Mouse (Mus musculus) MEL-GATA-1-ER (cell line): ENCODE results near the gene Eif2ak3.

Experiments used
- DNase-seq: peaks from one replicate; pipeline ENCODE4 v3.0.0-alpha.2; 2012; ENCODE audit warnings: low read depth; ENCODE audit errors: extremely low read depth

The Eif2ak3 gene

DNA sequence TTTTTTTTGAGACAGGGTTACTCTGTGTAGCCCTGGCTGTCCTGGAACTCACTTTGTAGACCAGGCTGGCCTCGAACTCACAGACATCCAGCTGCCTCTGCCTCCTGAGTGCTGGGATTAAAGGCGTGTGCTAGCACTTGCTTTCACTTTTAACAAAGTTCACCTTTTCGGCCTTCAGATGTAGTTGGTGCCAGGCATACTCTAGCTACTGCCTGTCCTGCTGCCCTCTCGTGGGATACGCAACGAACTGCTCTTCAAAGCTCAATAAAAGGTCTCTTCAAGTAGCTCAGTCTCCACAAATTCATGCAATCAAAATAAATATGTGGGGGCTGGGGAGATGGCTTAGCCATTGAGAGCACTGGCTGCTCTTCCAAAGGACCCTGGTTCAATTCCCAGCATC, 53.9 kb downstream of the Eif2ak3 start:
- DNase-seq: no peak

DNA sequence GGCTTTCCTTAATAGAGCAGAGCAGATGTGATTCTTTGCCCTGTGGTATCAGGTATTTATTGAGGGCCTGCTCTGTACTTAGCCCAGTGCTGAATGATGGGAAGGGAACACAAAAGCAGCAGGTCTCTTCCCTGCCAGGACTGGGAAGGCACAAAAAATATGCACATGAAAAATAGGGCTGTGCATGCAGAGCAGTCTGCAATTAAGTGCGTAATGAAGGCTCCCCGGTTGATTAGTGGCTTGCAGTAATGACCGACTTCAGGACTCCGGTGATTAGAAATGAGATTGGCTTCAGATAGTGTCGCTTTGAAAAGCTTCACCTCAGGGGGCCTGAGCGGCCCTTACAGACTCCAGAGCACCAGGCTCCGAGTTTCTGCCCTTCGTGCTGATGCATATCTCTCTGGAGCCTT, 55.3 kb downstream of the Eif2ak3 start:
- no peak for DNase-seq

DNA sequence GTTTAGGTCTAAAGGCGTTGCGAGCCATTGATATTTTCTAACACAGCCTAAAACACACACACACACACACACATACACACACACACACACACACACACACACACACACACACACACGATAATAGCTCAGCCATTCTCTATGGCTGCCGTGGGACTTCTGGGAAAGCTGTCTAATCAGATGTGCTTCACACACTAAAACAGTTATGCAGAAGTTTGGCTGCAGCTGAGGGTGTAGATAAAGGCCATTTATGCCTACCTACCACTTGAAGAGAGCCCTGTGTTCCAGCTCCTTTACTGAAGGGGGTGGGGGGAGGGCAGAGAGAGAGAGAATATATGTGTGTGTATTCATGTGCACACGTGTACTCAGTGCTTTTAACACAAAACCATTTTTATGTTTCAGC, 59.4 kb downstream of the Eif2ak3 start:
- no peak for DNase-seq

DNA sequence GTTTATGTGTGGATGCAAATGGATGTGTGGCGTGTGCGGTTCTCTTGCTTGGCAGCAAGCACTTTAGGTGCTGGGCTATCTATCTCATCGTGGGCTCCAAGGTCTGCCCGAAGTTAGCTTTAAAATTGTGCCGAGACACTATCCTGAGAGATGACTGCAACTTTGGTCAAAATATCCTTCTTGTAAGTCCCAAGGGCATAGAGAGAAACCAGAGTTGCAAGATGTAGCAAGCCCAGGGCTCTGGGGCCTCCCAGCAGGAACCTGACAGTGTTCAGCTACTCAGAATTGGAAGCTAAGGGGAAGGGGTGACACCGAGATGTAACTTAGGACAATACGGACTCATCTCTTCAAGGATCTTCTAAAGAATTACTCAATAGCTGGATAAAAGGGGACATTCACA, 65.3 kb downstream of the Eif2ak3 start:
- no peak for DNase-seq

DNA sequence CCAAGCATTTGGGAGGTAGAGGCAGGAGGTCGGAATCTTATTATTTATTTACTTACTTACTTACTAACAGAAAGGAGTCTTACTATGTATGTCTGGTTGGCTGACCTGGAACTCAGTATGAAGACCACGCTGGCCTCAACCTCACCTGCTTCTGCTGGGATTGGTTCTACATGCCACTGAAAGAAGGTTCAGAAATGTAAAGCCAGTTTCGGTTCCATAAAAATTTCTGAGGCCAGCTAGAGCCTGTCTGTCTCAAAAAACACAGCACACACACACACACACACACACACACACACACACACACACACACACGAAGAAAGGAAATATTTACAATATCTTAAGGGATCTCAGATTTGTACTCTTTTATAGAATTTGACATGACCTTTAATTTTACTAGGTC, 66.0 kb downstream of the Eif2ak3 start:
- no peak for DNase-seq

DNA sequence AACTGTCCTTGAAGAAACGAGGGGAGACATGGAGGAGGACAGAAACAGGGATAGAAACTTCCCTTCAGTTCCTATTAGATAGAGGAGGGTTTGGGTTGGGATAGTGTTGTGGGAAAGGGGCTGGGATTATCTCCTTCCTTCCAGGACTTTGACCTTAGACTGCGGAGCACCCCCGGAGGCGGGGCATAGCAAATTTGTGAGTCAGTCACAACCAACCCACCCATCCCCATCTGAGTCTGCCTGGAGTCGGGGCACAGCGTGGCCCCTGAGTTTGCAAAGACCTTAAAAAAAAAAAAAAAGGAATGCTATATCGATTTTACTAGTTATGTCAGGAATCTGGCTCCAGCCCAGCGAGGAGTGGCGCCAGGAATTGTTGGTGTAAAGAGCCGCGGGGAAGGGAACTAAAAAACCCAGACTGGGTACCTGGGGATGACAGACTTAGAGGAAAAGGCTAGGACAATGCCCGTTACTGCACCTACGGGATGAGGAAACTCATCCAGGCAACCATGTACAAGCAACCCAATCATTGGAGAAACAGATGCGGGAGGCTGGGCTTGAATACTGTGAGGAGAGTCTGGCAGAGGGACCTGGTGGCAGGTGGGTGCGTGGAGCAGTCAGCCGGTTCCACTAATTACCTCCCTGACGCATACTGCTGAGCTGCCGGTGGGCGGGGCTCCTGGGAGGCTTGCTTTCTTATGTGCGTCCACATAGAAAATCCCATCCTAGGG, 67.5 kb downstream of the Eif2ak3 start:
- DNase-seq: no peak

DNA sequence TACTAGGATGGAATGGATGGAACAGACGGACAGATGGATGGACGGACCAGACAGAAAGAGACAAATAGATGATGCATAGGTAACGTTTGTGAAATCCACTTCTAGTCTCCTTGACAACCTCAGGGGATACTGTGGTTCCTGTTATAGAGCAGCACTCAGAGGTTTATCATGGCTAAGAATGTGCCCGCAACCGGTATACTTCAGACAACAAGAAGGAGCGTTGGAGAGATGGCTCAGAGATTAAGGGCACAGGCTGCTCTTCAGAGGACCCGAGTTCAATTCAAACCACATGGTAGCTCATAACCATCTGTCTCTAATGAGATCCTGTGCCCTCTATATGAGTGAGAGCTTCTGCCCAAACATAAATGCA, 68.1 kb downstream of the Eif2ak3 start:
- DNase-seq: no peak

DNA sequence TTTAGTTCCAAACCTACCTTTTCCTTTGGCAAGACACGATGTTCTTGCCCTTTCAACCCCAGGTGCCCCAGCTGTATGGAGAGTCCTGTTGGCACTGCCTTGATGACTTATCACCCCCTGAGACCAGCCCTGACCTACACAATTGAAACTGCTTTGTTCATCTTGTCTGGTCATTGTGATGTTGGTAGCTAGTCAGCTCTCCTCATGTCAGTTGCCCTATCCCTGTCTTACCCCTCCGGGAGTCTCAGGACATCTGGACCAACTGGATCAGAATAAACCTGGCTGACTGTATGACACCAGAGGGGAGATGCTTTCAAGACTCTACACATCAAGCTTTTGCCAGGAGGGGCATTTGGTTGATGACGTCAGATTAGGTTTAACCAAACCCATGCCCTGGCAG, 74.5 kb downstream of the Eif2ak3 start, which contains the start of gene Tex37:
Tex37 (minus strand) TSS at position 101 of the 400 bp plus-strand sequence.
- DNase-seq: no peak

DNA sequence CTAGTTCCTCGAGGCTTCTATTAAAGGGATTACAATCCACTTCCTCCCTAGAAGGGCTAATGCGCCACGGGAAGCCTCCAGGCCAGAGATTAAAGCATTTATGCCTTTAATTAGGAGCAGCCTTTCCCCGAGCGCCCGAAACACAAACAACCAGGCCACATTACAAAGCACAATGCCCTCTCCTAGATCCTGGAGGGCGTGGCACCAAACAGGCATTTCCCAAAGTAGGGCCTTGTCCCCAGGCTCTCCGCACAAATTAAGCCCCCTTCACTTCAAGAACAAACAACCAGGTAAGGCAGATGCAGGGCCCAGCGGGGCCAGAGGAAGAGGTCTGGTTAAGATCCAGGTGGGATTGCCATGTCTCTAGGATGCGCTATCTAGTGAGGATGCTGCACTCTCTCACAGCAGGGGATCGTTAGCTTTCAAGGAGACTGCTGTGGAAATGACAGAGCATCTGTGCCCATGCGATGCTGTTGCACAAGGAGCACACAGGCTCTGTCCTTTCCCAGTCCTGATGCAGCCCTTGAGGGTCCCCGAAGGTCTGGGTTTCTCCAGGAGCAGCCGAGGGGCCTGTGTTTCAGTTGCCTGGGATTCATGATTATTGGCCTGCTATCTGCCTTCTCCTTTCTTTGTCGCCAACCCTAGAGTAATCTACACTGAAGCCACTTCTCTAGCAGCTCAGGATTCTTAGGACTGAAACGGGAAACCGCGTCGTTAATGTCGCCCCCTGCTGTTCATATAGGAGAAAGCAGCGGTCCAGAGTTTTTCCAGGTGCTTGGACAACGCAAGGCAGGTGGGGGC, 77.2 kb downstream of the Eif2ak3 start:
- DNase-seq: peak; percentile 17

DNA sequence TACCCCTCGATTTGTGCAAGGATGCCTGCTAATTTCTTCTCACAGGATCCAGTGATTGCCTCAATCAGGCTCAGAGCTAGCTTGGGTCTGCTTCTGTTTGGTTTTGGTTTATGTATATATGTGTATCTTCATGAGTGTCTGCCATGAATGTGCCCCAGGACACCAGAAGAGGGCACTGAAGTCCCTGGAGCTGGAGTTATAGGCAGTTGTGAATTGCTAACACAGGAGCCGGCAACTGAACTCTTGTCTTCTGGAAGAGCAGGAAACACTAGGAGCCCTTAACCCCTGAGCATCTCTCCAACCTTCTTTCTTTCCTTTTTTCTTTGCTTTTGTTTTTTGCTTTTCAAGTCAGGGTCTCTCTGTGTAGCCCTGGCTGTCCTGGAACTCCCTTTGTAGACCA, 87.5 kb downstream of the Eif2ak3 start:
- DNase-seq: no peak

DNA sequence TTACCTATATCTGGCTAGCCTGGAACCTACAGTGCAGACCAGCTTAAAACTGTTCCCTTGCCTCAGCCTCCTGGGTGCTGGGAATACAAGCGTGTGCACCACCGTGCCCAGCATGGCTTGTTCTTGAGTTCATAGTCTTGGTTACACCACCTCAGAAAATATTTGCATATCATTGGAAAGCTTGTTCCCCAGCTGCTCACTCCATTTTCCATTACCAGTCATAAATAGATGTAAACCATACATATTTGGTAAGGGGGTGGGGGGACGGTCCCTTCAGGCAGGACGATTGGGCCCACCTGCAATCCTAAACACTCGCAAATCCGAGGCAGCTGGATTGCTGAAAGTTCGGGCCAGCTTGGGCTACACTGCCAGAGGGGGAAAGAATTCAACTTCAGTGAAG, 109.0 kb downstream of the Eif2ak3 start:
- no peak for DNase-seq

DNA sequence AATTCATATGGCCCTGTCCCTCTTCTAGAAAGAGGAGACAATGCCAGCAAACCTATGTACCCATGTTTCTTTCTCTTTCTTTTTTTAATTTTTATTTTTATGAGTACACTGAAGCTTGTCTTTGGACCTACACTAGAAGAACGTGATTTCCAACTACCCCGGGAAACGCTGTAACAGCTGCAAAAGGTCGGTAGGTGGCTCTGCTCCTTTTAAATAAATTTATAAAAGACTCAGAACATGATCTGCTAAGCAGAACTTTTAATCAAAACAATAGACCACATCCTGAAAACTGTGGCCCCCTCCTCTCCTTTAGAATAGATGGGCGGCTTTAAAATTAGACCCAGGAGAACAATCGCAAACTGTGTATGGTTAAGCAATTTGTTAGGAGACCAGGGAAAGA, 109.7 kb downstream of the Eif2ak3 start:
- DNase-seq: no peak
